Mouse (Mus musculus): Measurements from ENCODE around the gene Ngb. TPM values are rescaled to one million over a fixed set of nuclear protein-coding genes. Genes with fewer than 3 reads are reported as not detected.

Gene Ngb
- polyA plus RNA-seq, 1 experiment: 0.04 TPM

DNA sequence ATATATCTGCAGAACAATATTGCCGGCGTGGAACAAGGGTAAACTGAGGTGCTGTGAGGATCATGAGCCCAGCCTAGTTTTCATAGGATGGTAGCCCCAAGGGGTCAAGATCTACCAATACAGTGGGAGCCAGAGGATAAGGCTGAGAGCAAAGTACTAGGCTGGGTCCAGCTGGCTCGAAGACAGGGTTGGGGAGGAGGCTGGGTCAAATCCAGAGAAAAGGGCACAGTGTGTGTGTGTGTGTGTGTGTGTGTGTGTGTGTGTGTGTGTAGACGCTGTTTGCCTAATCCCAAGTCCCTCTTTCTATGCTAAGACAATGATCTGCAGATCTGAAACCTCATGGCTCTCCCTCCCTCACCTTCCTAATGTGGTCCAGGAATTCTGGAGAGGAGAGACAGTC lies 2.0 kb downstream of the Ngb start:
- no peaks in the 10 kb centered on the region for H3K36me3 ChIP-seq (ENCODE audit: control insufficient read depth, insufficient read depth)
- TF ChIP-seq TCF3 (IDR thresholded peaks at IDR 0.05; ENCODE audit: insufficient read length, low read depth) (no peak), E2F4 (IDR thresholded peaks at IDR 0.05; ENCODE audit: insufficient read depth) (no peak), POLR2A (IDR thresholded peaks at IDR 0.05; ENCODE audit: insufficient read length, low read depth) (no peak), MYOG (IDR thresholded peaks at IDR 0.05; ENCODE audit: control insufficient read depth in 1 of 3, insufficient read depth in 1 of 3, insufficient read length in 2 of 3, low read depth in 2 of 3) (no peak), CEBPB (IDR thresholded peaks at IDR 0.05; ENCODE audit: insufficient read depth, poor library complexity, severe bottlenecking) (no peak), MAX (IDR thresholded peaks at IDR 0.05; ENCODE audit: low read depth) (no peak), SRF (IDR thresholded peaks at IDR 0.05; ENCODE audit: control insufficient read depth, insufficient read length, low read depth) (no peak), REST (IDR thresholded peaks at IDR 0.05; ENCODE audit: insufficient read depth, insufficient read length) (no peak), MYOD1 (IDR thresholded peaks at IDR 0.05; ENCODE audit: control insufficient read depth in 1 of 3, insufficient read length in 2 of 3, low read depth in 2 of 3) (no peak), POLR2AphosphoS2 (IDR thresholded peaks at IDR 0.05; ENCODE audit: insufficient read length, low read depth) (no peak), USF1 (IDR thresholded peaks at IDR 0.05; ENCODE audit: low read depth) (no peak), TCF12 (IDR thresholded peaks at IDR 0.05; ENCODE audit: insufficient read depth, poor library complexity, severe bottlenecking) (no peak)
- H3K27me3 ChIP-seq (ENCODE audit: control insufficient read depth, insufficient read depth, insufficient read length): peaks cover 72% of the 10 kb centered on the region
- H3K4me2 ChIP-seq (ENCODE audit: low read depth): no peak overlapping the region
- no peak overlapping the region for H3K4me3 ChIP-seq
- no peaks in the 10 kb centered on the region for H3K79me2 ChIP-seq (ENCODE audit: control insufficient read depth, insufficient read depth)
- no peak overlapping the region for H3ac ChIP-seq (ENCODE audit: control insufficient read depth, insufficient read length)

DNA sequence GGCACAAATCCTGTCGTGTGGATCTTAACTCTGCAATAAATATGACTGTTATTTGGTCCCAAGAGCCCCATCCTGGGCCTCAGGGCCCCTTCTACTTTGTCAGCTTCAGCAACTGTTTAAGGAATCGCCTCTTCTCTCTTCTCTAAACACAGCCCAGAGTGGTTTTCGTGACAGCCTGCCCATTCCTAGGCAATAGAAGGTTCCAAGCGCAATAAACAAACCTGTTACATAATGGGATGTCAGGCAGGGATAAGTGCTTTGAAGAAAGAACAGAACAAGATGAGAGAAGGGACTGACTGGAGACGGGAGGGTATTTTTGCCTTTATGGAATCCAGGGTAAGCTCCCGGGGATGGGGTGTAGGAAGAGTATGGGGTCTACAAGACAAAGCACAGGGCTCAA lies 8.7 kb downstream of the Ngb start:
- Histone ChIP-seq H3K4me3 (no peak overlapping the region), H3K4me2 (ENCODE audit: low read depth) (no peak overlapping the region), H3K27me3 (ENCODE audit: control insufficient read depth, insufficient read depth, insufficient read length) (peaks cover 55% of the 10 kb centered on the region), H3K36me3 (ENCODE audit: control insufficient read depth, insufficient read depth) (no peaks in the 10 kb centered on the region), H3K79me2 (ENCODE audit: control insufficient read depth, insufficient read depth) (no peaks in the 10 kb centered on the region), H3ac (ENCODE audit: control insufficient read depth, insufficient read length) (no peak overlapping the region)
- TF ChIP-seq MYOG (IDR thresholded peaks at IDR 0.05; ENCODE audit: control insufficient read depth in 1 of 3, insufficient read depth in 1 of 3, insufficient read length in 2 of 3, low read depth in 2 of 3) (no peak), POLR2A (IDR thresholded peaks at IDR 0.05; ENCODE audit: insufficient read length, low read depth) (no peak), REST (IDR thresholded peaks at IDR 0.05; ENCODE audit: insufficient read depth, insufficient read length) (no peak), USF1 (IDR thresholded peaks at IDR 0.05; ENCODE audit: low read depth) (no peak), MYOD1 (IDR thresholded peaks at IDR 0.05; ENCODE audit: control insufficient read depth in 1 of 3, insufficient read length in 2 of 3, low read depth in 2 of 3) (no peak), TCF3 (IDR thresholded peaks at IDR 0.05; ENCODE audit: insufficient read length, low read depth) (no peak), E2F4 (IDR thresholded peaks at IDR 0.05; ENCODE audit: insufficient read depth) (no peak), TCF12 (IDR thresholded peaks at IDR 0.05; ENCODE audit: insufficient read depth, poor library complexity, severe bottlenecking) (no peak), CEBPB (IDR thresholded peaks at IDR 0.05; ENCODE audit: insufficient read depth, poor library complexity, severe bottlenecking) (no peak), POLR2AphosphoS2 (IDR thresholded peaks at IDR 0.05; ENCODE audit: insufficient read length, low read depth) (no peak), MAX (IDR thresholded peaks at IDR 0.05; ENCODE audit: low read depth) (no peak), SRF (IDR thresholded peaks at IDR 0.05; ENCODE audit: control insufficient read depth, insufficient read length, low read depth) (no peak)

DNA sequence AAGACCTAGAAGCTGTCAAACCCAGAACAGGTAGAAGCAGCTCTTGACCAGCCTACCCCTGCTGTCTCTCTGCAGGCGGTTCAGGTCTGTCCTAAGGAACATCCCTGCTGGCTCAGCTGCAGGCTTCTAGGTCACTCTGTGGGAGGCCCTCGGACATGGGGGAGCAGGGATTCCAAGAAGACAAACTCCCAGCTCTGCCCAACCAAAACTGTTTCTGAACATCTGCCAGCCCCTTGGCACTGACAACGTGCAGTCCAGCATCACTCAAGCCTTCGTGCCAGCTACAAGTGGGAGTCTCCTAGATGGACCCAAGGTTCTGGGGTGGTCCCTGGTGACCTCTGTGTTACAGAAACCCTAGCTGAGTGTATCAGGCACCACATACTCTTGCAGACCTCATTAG lies 9.1 kb downstream of the Ngb start:
- Histone ChIP-seq H3K79me2 (ENCODE audit: control insufficient read depth, insufficient read depth) (no peaks in the 10 kb centered on the region), H3K4me2 (ENCODE audit: low read depth) (no peak overlapping the region), H3K27me3 (ENCODE audit: control insufficient read depth, insufficient read depth, insufficient read length) (peaks cover 52% of the 10 kb centered on the region), H3ac (ENCODE audit: control insufficient read depth, insufficient read length) (no peak overlapping the region), H3K4me3 (no peak overlapping the region), H3K36me3 (ENCODE audit: control insufficient read depth, insufficient read depth) (no peaks in the 10 kb centered on the region)
- no peak for TF ChIP-seq TCF3 (IDR thresholded peaks at IDR 0.05; ENCODE audit: insufficient read length, low read depth)
- TF ChIP-seq MAX (IDR thresholded peaks at IDR 0.05; ENCODE audit: low read depth): no peak
- TF ChIP-seq MYOD1 (IDR thresholded peaks at IDR 0.05; ENCODE audit: control insufficient read depth in 1 of 3, insufficient read length in 2 of 3, low read depth in 2 of 3): no peak
- no peak for TF ChIP-seq POLR2A (IDR thresholded peaks at IDR 0.05; ENCODE audit: insufficient read length, low read depth)
- TF ChIP-seq MYOG (IDR thresholded peaks at IDR 0.05; ENCODE audit: control insufficient read depth in 1 of 3, insufficient read depth in 1 of 3, insufficient read length in 2 of 3, low read depth in 2 of 3): no peak
- no peak for TF ChIP-seq REST (IDR thresholded peaks at IDR 0.05; ENCODE audit: insufficient read depth, insufficient read length)
- TF ChIP-seq USF1 (IDR thresholded peaks at IDR 0.05; ENCODE audit: low read depth): no peak
- TF ChIP-seq TCF12 (IDR thresholded peaks at IDR 0.05; ENCODE audit: insufficient read depth, poor library complexity, severe bottlenecking): no peak
- TF ChIP-seq SRF (IDR thresholded peaks at IDR 0.05; ENCODE audit: control insufficient read depth, insufficient read length, low read depth): no peak
- TF ChIP-seq POLR2AphosphoS2 (IDR thresholded peaks at IDR 0.05; ENCODE audit: insufficient read length, low read depth): no peak
- no peak for TF ChIP-seq CEBPB (IDR thresholded peaks at IDR 0.05; ENCODE audit: insufficient read depth, poor library complexity, severe bottlenecking)
- TF ChIP-seq E2F4 (IDR thresholded peaks at IDR 0.05; ENCODE audit: insufficient read depth): no peak

DNA sequence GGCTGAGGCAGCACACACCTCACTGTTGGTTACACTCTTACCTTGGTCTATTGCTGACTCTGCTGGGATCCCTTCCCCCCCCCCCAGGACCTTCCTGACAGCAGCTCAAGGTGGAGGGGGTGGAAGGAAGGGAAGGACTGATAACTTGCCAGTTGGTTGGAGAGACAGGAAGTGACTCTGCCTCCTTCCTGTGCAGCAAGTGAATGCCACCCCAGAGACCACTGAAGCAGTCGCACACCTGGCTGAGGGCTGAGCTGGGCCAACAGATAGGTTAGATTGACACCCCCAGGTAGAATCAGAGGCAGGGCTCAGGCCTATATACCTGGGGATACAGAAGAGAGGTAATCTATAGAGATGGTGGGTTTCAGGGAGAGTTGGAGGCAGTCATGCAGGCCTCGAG lies 10.4 kb downstream of the Ngb start:
- no peak overlapping the region for H3ac ChIP-seq (ENCODE audit: control insufficient read depth, insufficient read length)
- H3K79me2 ChIP-seq (ENCODE audit: control insufficient read depth, insufficient read depth): no peaks in the 10 kb centered on the region
- H3K36me3 ChIP-seq (ENCODE audit: control insufficient read depth, insufficient read depth): no peaks in the 10 kb centered on the region
- H3K4me2 ChIP-seq (ENCODE audit: low read depth): no peak overlapping the region
- TF ChIP-seq POLR2AphosphoS2 (IDR thresholded peaks at IDR 0.05; ENCODE audit: insufficient read length, low read depth): no peak
- TF ChIP-seq SRF (IDR thresholded peaks at IDR 0.05; ENCODE audit: control insufficient read depth, insufficient read length, low read depth): no peak
- TF ChIP-seq TCF3 (IDR thresholded peaks at IDR 0.05; ENCODE audit: insufficient read length, low read depth): no peak
- no peak for TF ChIP-seq USF1 (IDR thresholded peaks at IDR 0.05; ENCODE audit: low read depth)
- TF ChIP-seq MYOG (IDR thresholded peaks at IDR 0.05; ENCODE audit: control insufficient read depth in 1 of 3, insufficient read depth in 1 of 3, insufficient read length in 2 of 3, low read depth in 2 of 3): no peak
- H3K27me3 ChIP-seq (ENCODE audit: control insufficient read depth, insufficient read depth, insufficient read length): peaks cover 39% of the 10 kb centered on the region
- H3K4me3 ChIP-seq: no peak overlapping the region

DNA sequence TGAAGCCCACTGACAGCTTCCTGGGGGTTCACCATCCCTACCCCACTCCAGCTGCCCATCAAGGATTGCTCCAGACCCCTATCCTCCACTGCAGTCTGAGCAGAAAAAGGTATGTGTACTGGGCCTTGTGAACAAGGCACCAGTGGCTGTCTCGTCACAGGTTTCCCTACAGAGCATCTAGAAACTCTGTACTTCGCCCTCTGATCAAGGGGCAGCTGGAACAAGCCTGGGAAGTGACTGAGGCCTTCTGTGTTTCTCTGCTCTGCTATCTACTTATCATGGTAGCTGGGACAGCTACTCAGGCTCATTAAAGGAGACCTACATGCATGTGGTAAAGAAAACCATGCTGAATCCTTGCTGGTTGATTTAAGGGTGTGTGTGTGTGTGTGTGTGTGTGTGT lies 12.6 kb downstream of the Ngb start:
- Histone ChIP-seq H3K4me3 (no peak overlapping the region), H3K27me3 (ENCODE audit: control insufficient read depth, insufficient read depth, insufficient read length) (peaks cover 30% of the 10 kb centered on the region), H3K36me3 (ENCODE audit: control insufficient read depth, insufficient read depth) (no peaks in the 10 kb centered on the region), H3ac (ENCODE audit: control insufficient read depth, insufficient read length) (no peak overlapping the region), H3K79me2 (ENCODE audit: control insufficient read depth, insufficient read depth) (no peaks in the 10 kb centered on the region), H3K4me2 (ENCODE audit: low read depth) (no peak overlapping the region)
- TF ChIP-seq USF1 (IDR thresholded peaks at IDR 0.05; ENCODE audit: low read depth): no peak
- TF ChIP-seq POLR2A (IDR thresholded peaks at IDR 0.05; ENCODE audit: insufficient read length, low read depth): no peak
- TF ChIP-seq MYOD1 (IDR thresholded peaks at IDR 0.05; ENCODE audit: control insufficient read depth in 1 of 3, insufficient read length in 2 of 3, low read depth in 2 of 3): no peak
